Mouse (Mus musculus): Measurements from ENCODE around the gene Rsph14.

GRCm38 (mm10) chr10:75045831-75046230 lies 13.4 kb upstream of the Rsph14 start:
- TF ChIP-seq MAFK (IDR thresholded peaks at IDR 0.05; ENCODE audit: insufficient read depth, low read depth, low read length) (no peak), ZC3H11A (IDR thresholded peaks at IDR 0.05; ENCODE audit: borderline replicate concordance, low read depth, low read length) (no peak), HCFC1 (IDR thresholded peaks at IDR 0.05; ENCODE audit: borderline replicate concordance, insufficient read depth, low read length) (no peak), CHD2 (IDR thresholded peaks at IDR 0.05; ENCODE audit: low read depth, low read length) (no peak)
